Mouse (Mus musculus): ENCODE results near the gene Gm21797. TPM values are rescaled to one million over a fixed set of nuclear protein-coding genes. Genes with fewer than 3 reads are reported as not detected.

Gm21797 gene
- not detected for total RNA-seq (2023)

GRCm38 (mm10) chrY:40775665-40776064 lies at the start of gene Gm21797:
Gene Gm21797 (minus strand): TSS chrY:40775765.

GRCm38 (mm10) chrY:40804614-40805013 lies 29.0 kb upstream of the Gm21797 start, which contains the start of gene Gm20795:
Gene Gm20795 (plus strand): TSS chrY:40804914.

Other genes with a start within 250 kb of the Gm21797 start
- not detected for gene Gm21852, start 123.8 kb downstream of the Gm21797 start, total RNA-seq (2023)
- gene Gm20795, start 29.1 kb upstream of the Gm21797 start, total RNA-seq (2023), result not detected